Mouse (Mus musculus) intestine, postnatal 0 days (tissue): Measurements from ENCODE around the gene Hmces. TPM values are rescaled to one million over a fixed set of nuclear protein-coding genes. Genes with fewer than 3 reads are reported as not detected.
A peak's percentile ranks its signal among the peaks of the same experiment; 100 is the strongest.

Experiments used
- ATAC-seq: fragments of 200-750 bp; cut with Nextera tagmentation; 2 replicates; pipeline ENCODE4 v1.8.0; 2017; ENCODE audit warnings: mild to moderate bottlenecking, moderate TSS enrichment, moderate library complexity
- H3K27ac ChIP-seq: fragments of 300-500 bp; sonication (generic); 2 replicates; pipeline ENCODE4 v1.5.1; 2014; ENCODE audit warnings: mild to moderate bottlenecking, low read depth, low read length, moderate library complexity
- H3K27me3 ChIP-seq: fragments of 300-500 bp; sonication (generic); replicated peaks from 2 replicates; pipeline ENCODE4 v1.6.1; 2014; ENCODE audit warnings: low read length, mixed read lengths; ENCODE audit not compliant: control insufficient read depth, insufficient read depth
- H3K36me3 ChIP-seq: fragments of 300-500 bp; sonication (generic); 2 replicates; pipeline ENCODE4 v1.6.1; 2014; ENCODE audit warnings: mild to moderate bottlenecking, moderate library complexity; ENCODE audit not compliant: control insufficient read depth, insufficient read depth
- H3K4me1 ChIP-seq: fragments of 300-500 bp; sonication (generic); replicated peaks from 2 replicates; pipeline ENCODE4 v1.6.1; 2014; ENCODE audit warnings: antibody characterized with exemption, low read length, mixed read lengths; ENCODE audit not compliant: control insufficient read depth, insufficient read depth
- H3K4me2 ChIP-seq: fragments of 300-500 bp; sonication (generic); replicated peaks from 2 replicates; pipeline ENCODE4 v1.6.1; 2014; ENCODE audit warnings: low read depth, mild to moderate bottlenecking, moderate library complexity
- H3K4me3 ChIP-seq: fragments of 300-500 bp; sonication (generic); 2 replicates; pipeline ENCODE4 v1.5.1; 2014; ENCODE audit warnings: low read depth, low read length
- H3K9ac ChIP-seq: fragments of 300-500 bp; sonication (generic); 2 replicates; pipeline ENCODE4 v1.6.1; 2014; ENCODE audit warnings: mild to moderate bottlenecking, low read depth, low read length
- H3K9me3 ChIP-seq: fragments of 300-500 bp; sonication (generic); 2 replicates; pipeline ENCODE4 v1.6.1; 2016; ENCODE audit warnings: mixed run types; ENCODE audit not compliant: control insufficient read depth
- CTCF ChIP-seq: sonication (generic); IDR thresholded peaks from 2 replicates; pipeline ENCODE4 v1.5.1; 2016; ENCODE audit warnings: low read depth, mild to moderate bottlenecking, control low read depth, antibody characterized with exemption, moderate library complexity
- WGBS: fragments of 180-500 bp; shearing (Covaris S2); extraction: QIAGEN DNeasy Blood & Tissue Kit; methylation state at CpG from one replicate; pipeline ENCODE4 v1.1.7; 2014; 5-methylcytosine and 5-hydroxymethylcytosine counted together
- polyA plus RNA-seq: library from polyadenylated mRNA; unstranded; fragments of >200 nt; fragmentation: Nextera tagmentation; extraction: Ambion mirVana; gene quantifications from 2 replicates; pipeline ENCODE4 v1.2.1, GENCODE M21; 2015

Hmces gene
- polyA plus RNA-seq, 1 experiment from 2014 or later = 17.9 TPM

- no peaks in the 10 kb centered on the region for H3K27me3 ChIP-seq
- H3K4me2 ChIP-seq = no peak overlapping the region
- H3K36me3 ChIP-seq = no peaks in the 10 kb centered on the region
- no peak for TF ChIP-seq CTCF
- no peak overlapping the region for H3K9ac ChIP-seq
- ATAC-seq = no peak
- H3K4me1 ChIP-seq = no peaks in the 10 kb centered on the region
- WGBS = 22% methylated on average over 1 of the region's 1 CpGs
- H3K27ac ChIP-seq = no peak overlapping the region
- H3K9me3 ChIP-seq = no peaks in the 10 kb centered on the region
- H3K4me3 ChIP-seq = no peak overlapping the region
These were observed 40.6 kb upstream of the Hmces start for GRCm38 (mm10) chr6:87873104-87873503.

DNA sequence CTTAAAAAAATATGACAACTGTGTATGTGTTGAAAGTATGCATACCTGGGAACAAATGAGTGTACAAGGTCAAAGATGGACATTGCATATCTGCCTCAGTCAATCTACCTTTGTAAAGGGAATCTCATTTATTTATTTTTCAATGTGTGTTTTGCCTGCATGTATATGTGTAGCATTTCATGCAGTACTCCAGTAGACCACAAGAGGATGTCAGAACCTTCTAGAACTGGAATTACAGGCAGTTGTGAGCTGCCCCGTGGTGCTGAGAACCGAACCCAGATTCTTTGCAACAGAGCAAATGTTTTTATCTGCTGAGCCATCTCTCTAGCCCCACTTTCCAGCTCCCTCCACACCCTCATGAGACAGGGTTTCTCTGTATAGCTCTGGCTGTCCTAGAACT, 39.8 kb upstream of the Hmces start:
- TF ChIP-seq CTCF = peak; percentile 37; the same call in 1 of the 2 replicates
- no peaks in the 10 kb centered on the region for H3K36me3 ChIP-seq
- H3K27ac ChIP-seq = no peak overlapping the region
- H3K9ac ChIP-seq = no peak overlapping the region
- WGBS = 87% methylated on average over 2 of the region's 2 CpGs
- H3K27me3 ChIP-seq = no peaks in the 10 kb centered on the region
- ATAC-seq = no peak
- no peak overlapping the region for H3K4me2 ChIP-seq
- no peaks in the 10 kb centered on the region for H3K9me3 ChIP-seq
- H3K4me1 ChIP-seq = 0 out of 2 replicates have a peak, but pooled peaks cover under 1% of the 10 kb centered on the region
- no peak overlapping the region for H3K4me3 ChIP-seq

- WGBS = 43% methylated on average over 1 of the region's 1 CpGs
- H3K4me3 ChIP-seq = no peak overlapping the region
- H3K36me3 ChIP-seq = no peaks in the 10 kb centered on the region
- no peak for TF ChIP-seq CTCF
- H3K9ac ChIP-seq = no peak overlapping the region
- ATAC-seq = 0 out of 2 replicates have a peak, but pooled peaks have one; percentile 9
- peak overlapping the region; percentile 69 for H3K27ac ChIP-seq
- 0 out of 2 replicates have a peak, but pooled peaks cover 5% of the 10 kb centered on the region for H3K4me1 ChIP-seq
- no peaks in the 10 kb centered on the region for H3K9me3 ChIP-seq
- H3K27me3 ChIP-seq = no peaks in the 10 kb centered on the region
- H3K4me2 ChIP-seq = no peak overlapping the region
These were observed 38.7 kb upstream of the Hmces start for GRCm38 (mm10) chr6:87875083-87875482.

- H3K9ac ChIP-seq = no peak overlapping the region
- 38% methylated on average over 7 of the region's 7 CpGs for WGBS
- H3K4me3 ChIP-seq = no peak overlapping the region
- H3K4me2 ChIP-seq = no peak overlapping the region
- no peak for TF ChIP-seq CTCF
- no peaks in the 10 kb centered on the region for H3K9me3 ChIP-seq
- H3K27ac ChIP-seq = peak overlapping the region; percentile 74
- no peaks in the 10 kb centered on the region for H3K27me3 ChIP-seq
- ATAC-seq = peak; percentile 79
- H3K36me3 ChIP-seq = no peaks in the 10 kb centered on the region
- 0 out of 2 replicates have a peak, but pooled peaks cover 5% of the 10 kb centered on the region for H3K4me1 ChIP-seq
These were observed 38.2 kb upstream of the Hmces start for GRCm38 (mm10) chr6:87875562-87875961.

DNA sequence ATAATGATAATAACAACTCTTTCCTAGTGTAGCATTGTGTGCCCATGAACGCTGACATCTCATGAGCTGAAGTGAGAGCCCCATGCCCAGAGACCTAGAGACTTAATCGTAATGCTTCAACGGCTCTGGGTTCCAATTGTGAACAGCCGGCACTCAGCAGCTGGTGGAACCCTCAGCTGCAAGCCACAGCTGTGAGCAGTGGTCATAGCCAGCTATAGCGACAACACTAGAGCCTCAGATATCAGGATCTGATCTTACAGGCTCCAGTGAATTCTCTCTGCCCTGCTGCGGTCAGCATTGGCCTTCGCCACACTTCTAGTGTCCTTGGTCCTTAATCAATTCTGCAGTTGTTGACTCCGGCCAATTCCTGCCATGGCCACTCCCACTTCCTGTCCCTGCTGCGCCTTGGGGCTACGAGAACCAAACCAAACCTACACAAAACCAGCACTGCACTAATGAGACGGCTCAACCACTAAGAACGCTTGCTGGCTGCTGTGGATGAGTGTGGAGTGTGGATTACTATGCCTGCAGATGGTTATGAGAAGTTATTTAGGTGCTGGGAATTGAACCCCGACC, 37.6 kb upstream of the Hmces start:
- Histone ChIP-seq H3K27ac (peak overlapping the region; percentile 74), H3K9me3 (no peaks in the 10 kb centered on the region), H3K4me1 (0 out of 2 replicates have a peak, but pooled peaks cover 5% of the 10 kb centered on the region), H3K9ac (no peak overlapping the region), H3K27me3 (no peaks in the 10 kb centered on the region), H3K4me2 (no peak overlapping the region), H3K36me3 (no peaks in the 10 kb centered on the region), H3K4me3 (no peak overlapping the region)
- no peak for ATAC-seq
- WGBS = 65% methylated on average over 13 of the region's 13 CpGs
- no peak for TF ChIP-seq CTCF

DNA sequence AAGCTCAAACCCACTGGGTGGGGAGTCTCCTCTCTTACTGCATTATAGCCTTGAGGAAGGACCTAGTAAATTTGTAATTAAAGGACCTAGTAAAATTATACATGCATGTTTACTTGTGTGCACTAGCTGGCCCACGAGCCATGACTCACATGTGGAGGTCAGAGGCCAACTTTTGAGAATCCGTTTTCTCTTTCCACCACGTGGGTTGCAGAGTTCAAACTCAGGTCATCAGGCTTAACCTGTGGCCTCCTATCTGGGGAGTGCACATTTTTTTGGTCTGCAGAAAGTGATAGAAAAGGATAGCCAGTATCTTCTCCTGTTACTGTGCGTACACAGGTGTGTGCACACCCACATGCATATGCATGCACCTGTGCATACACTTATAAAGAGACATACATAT, 34.7 kb upstream of the Hmces start:
- H3K4me2 ChIP-seq = no peak overlapping the region
- H3K4me3 ChIP-seq = no peak overlapping the region
- no peaks in the 10 kb centered on the region for H3K9me3 ChIP-seq
- no peaks in the 10 kb centered on the region for H3K27me3 ChIP-seq
- no peaks in the 10 kb centered on the region for H3K36me3 ChIP-seq
- no peak for ATAC-seq
- H3K9ac ChIP-seq = no peak overlapping the region
- no peak for TF ChIP-seq CTCF
- H3K4me1 ChIP-seq = 0 out of 2 replicates have a peak, but pooled peaks cover 5% of the 10 kb centered on the region
- WGBS = 16% methylated on average over 4 of the region's 4 CpGs
- H3K27ac ChIP-seq = no peak overlapping the region

- TF ChIP-seq CTCF = no peak
- Histone ChIP-seq H3K36me3 (no peaks in the 10 kb centered on the region), H3K27me3 (no peaks in the 10 kb centered on the region), H3K9me3 (no peaks in the 10 kb centered on the region), H3K27ac (no peak overlapping the region), H3K9ac (no peak overlapping the region), H3K4me2 (no peak overlapping the region), H3K4me1 (0 out of 2 replicates have a peak, but pooled peaks cover 5% of the 10 kb centered on the region), H3K4me3 (no peak overlapping the region)
- ATAC-seq = no peak
- 73% methylated on average over 3 of the region's 3 CpGs for WGBS
These were observed 34.1 kb upstream of the Hmces start for GRCm38 (mm10) chr6:87879628-87880027.
